In the genomic region with DNA sequence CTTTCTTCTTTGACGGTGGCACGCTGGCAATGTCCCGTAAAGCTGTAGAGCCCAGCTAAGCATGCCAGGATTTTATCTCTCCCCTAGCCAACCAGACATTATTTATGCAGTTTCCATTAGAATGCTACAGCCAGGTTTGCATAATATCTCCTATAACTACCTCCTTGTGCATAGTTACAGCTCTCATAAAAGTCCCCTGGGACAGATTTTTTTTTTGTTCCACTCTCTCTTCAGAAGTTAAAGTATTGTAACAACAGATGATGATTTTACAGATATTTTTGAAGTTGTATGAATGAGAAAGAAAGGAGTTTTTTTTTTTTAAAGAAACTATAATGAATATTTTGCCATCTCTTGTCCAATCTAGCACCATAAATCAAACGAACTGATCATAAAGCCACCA, we compare ENCODE assay signal across 19 mouse cellular contexts.
DNase-seq lines count a peak whose midpoint lies in the region; ATAC-seq lines count a peak whose summit lies in the region.
"Had no signal": no experiment of that assay in that cellular context is flagged by ENCODE, and none has a peak within 500 bp of the region (broad histone marks: within the 10 kb centered on the region; RNA-seq: fewer than 3 reads in every experiment).

No protein-coding gene starts in this region.

- peaks cover 45% of the 10 kb centered on the region for H3K4me1 ChIP-seq in kidney, embryonic 16.5 days (ENCODE audit: insufficient read depth, low read length)
- H3K4me1 ChIP-seq in neural tube, embryonic 13.5 days (replicated peaks) = peaks cover 78% of the 10 kb centered on the region
- H3K4me1 ChIP-seq in neural tube, embryonic 15.5 days = peaks cover 64% of the 10 kb centered on the region

- 39% methylated on average over 4 of the region's 4 CpGs for WGBS in kidney, embryonic 16.5 days
- 42% methylated on average over 4 of the region's 4 CpGs for WGBS in neural tube, embryonic 13.5 days
- 28% methylated on average over 4 of the region's 4 CpGs for WGBS in neural tube, embryonic 15.5 days

- H3K4me2 ChIP-seq in kidney, embryonic 16.5 days (replicated peaks; ENCODE audit: low read depth, low read length) = no peak overlapping the region
- H3K4me2 ChIP-seq in neural tube, embryonic 13.5 days = no peak overlapping the region
- H3K4me2 ChIP-seq in neural tube, embryonic 15.5 days = no peak overlapping the region
- H3K4me2 ChIP-seq: embryonic facial prominence, embryonic 15.5 days; forebrain, embryonic 15.5 days had no signal

- H3K27ac ChIP-seq in kidney, embryonic 16.5 days (ENCODE audit: low read length) = 0 out of 2 replicates have a peak overlapping the region, but pooled peaks have one; percentile 5
- H3K27ac ChIP-seq in neural tube, embryonic 13.5 days (replicated peaks) = peak overlapping the region; percentile 76
- 0 out of 2 replicates have a peak overlapping the region, but pooled peaks have one; percentile 37 for H3K27ac ChIP-seq in neural tube, embryonic 15.5 days (replicated peaks)
- H3K27ac ChIP-seq: embryonic facial prominence, embryonic 15.5 days; forebrain, embryonic 15.5 days; hindbrain, postnatal 0 days had no signal

- no peak for DNase-seq in kidney, adult 8-10 months
- DNase-seq in neural tube, embryonic 10.5 days (ENCODE audit: extremely low spot score, low spot score) = no peak
- DNase-seq in spleen, adult 18-20 months = no peak
- DNase-seq: adrenal gland, adult 8-10 months; adrenal gland, postnatal 36 days; cerebellum, adult 2 months; cerebellum, postnatal 10 days; embryo, embryonic 11 days; gastrocnemius, postnatal 36 days; heart, adult 11 months; heart, postnatal 10 days had no signal

- H3K27me3 ChIP-seq in kidney, embryonic 16.5 days (ENCODE audit: insufficient read depth, low read length) = no peaks in the 10 kb centered on the region
- no peaks in the 10 kb centered on the region for H3K27me3 ChIP-seq in neural tube, embryonic 13.5 days
- no peaks in the 10 kb centered on the region for H3K27me3 ChIP-seq in neural tube, embryonic 15.5 days (replicated peaks)
- H3K27me3 ChIP-seq: embryonic facial prominence, embryonic 15.5 days; forebrain, embryonic 15.5 days had no signal

- H3K9me3 ChIP-seq in kidney, embryonic 16.5 days (ENCODE audit: low read length) = no peaks in the 10 kb centered on the region
- H3K9me3 ChIP-seq in neural tube, embryonic 13.5 days = no peaks in the 10 kb centered on the region
- no peaks in the 10 kb centered on the region for H3K9me3 ChIP-seq in neural tube, embryonic 15.5 days (replicated peaks)
- H3K9me3 ChIP-seq: embryonic facial prominence, embryonic 15.5 days; forebrain, embryonic 15.5 days; G1E had no signal

- 0 out of 2 replicates have a peak, but pooled peaks have one; percentile 5 for ATAC-seq in kidney, embryonic 16.5 days (ENCODE audit: low FRiP score, low TSS enrichment)
- ATAC-seq in neural tube, embryonic 13.5 days (ENCODE audit: low read depth) = no peak
- ATAC-seq in neural tube, embryonic 15.5 days (ENCODE audit: low FRiP score) = no peak
- ATAC-seq: forebrain, embryonic 15.5 days; hindbrain, postnatal 0 days had no signal

- no peak overlapping the region for H3K9ac ChIP-seq in kidney, embryonic 16.5 days (replicated peaks; ENCODE audit: low read length)
- H3K9ac ChIP-seq in neural tube, embryonic 13.5 days = no peak overlapping the region
- no peak overlapping the region for H3K9ac ChIP-seq in neural tube, embryonic 15.5 days (replicated peaks)
- H3K9ac ChIP-seq: embryonic facial prominence, embryonic 15.5 days; forebrain, embryonic 15.5 days had no signal

- no peaks in the 10 kb centered on the region for H3K36me3 ChIP-seq in kidney, embryonic 16.5 days (ENCODE audit: insufficient read depth, low read length)
- no peaks in the 10 kb centered on the region for H3K36me3 ChIP-seq in neural tube, embryonic 13.5 days
- no peaks in the 10 kb centered on the region for H3K36me3 ChIP-seq in neural tube, embryonic 15.5 days
- H3K36me3 ChIP-seq: embryonic facial prominence, embryonic 15.5 days; forebrain, embryonic 15.5 days; G1E had no signal

- H3K4me3 ChIP-seq in kidney, embryonic 16.5 days (ENCODE audit: low read length) = no peak overlapping the region
- no peak overlapping the region for H3K4me3 ChIP-seq in neural tube, embryonic 13.5 days
- H3K4me3 ChIP-seq in neural tube, embryonic 15.5 days (replicated peaks) = no peak overlapping the region
- H3K4me3 ChIP-seq: embryonic facial prominence, embryonic 15.5 days; erythroblast, embryonic 14.5 days; forebrain, embryonic 15.5 days had no signal

Comparison
In these comparisons a context has a peak if more than half of its experiments do, and no peak if none do; other contexts are left out.
1. H3K27ac ChIP-seq: peak in every context shown above with its lines; median percentile 76 in neural tube, embryonic 13.5 days; 37 in neural tube, embryonic 15.5 days; 5 in kidney, embryonic 16.5 days.